Mouse (Mus musculus) adrenal gland, adult 2 months (tissue): ENCODE measurements around the gene Prr14l. TPM values are rescaled to one million over a fixed set of nuclear protein-coding genes. Genes with fewer than 3 reads are reported as not detected.
"Not testable (repeated sequence)": the region's sequence is repeated elsewhere in the genome, so short reads cannot be mapped to it uniquely, and the experiment has no call there.

Source experiments
- DNase-seq: peaks from one replicate; pipeline ENCODE4 v3.0.0; 2021
- long read RNA-seq: library from polyadenylated mRNA; stranded (forward); transcript quantifications from one replicate; pipeline ENCODE4 v2.0.0, GENCODE M21; 2021
- polyA plus RNA-seq: library from polyadenylated mRNA; depleted of rRNA; stranded (reverse); fragments of >200 nt; gene quantifications from 2 replicates; pipeline ENCODE4 v1.2.3, GENCODE M21; 2012; rRNA removed
- total RNA-seq, 2 experiments: library from RNA; stranded (reverse); gene quantifications; 2 replicates each; pipeline ENCODE4 v1.2.3; 2021

Prr14l gene
- total RNA-seq (10 to 100 TPM; 25.1 to 45.6 TPM), polyA plus RNA-seq (10.6 and 15.1 TPM in 2 replicates)
- long read RNA-seq, partial matches to known transcripts = 0 of 4 reads
- long read RNA-seq, other reads (novel, unspliced or antisense) = 4 of 4 reads

DNA sequence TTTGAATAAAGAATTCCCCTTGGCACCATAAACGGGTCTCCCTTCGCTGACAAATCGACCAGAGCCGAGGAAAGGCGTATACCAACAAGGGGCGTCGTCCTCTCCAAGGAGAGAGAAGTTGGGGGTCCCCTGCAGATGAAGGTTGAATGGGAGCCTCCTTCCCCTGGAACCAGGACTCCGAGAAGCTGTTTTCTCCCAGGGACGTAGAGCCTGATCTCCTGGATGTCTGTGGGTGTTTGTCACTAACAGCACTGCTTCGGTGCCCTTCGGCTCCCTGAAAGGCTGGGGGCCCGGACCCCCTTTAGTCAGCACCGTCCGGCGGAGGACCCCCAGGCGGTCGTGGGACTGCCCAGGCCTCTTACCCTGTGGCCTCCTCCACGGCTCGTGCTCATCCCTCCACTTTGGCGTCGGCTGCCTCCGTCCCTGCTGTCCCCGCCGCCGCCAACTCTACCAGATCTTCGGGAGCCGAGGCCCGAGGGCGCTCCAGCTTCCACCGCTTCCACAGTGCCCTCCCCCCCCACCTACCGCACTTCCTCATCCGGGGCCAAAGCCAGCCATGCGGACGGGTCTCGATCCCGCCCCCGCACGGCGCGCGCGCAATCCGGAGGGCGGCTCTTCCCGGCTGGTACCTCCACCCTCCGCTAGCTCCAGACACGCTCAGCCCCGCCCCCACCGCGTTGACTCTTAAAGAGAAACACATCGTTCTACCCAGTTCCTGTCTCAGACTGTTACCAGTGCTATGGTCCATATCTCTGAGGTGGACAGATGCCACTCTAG, at the start of gene Prr14l:
Gene Prr14l, minus strand, starts transcription at position 526 of the 777 bp plus-strand sequence.
- DNase-seq = peak; percentile 99

- DNase-seq = no peak
Measured at GRCm38 (mm10) chr5:32886739-32887138, 32.7 kb upstream of the Prr14l start.

GRCm38 (mm10) chr5:32872346-32872745, 18.3 kb upstream of the Prr14l start:
- no peak for DNase-seq

DNA sequence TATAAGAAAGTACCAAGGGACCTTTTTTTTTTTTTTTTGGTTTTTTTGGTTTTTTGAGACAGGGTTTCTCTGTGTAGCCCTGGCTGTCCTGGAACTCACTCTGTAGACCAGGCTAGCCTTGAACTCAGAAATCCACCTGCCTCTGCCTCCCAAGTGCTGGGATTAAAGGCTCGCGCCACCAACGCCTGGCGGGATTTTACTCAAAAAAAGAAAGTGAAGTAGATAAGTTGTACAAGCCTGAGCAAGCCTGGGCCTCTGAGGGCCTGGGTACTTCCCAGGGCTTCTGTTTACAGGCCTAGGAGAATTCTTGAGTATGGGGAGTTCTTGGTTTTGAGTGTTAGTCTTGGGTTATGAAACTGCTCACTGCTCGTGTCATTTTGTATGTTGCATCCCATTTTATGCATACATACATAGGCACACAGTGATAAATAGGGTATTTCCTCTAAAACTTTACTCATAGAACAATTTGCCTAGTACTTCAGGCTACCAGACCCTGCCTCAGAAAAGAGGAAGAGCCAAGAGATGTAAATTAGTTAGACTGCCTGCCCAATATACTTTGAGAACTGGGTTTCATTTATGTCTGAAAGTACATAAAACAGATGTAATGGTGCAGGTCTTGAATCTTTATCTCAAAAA, 15.5 kb upstream of the Prr14l start:
- DNase-seq = no peak

DNA sequence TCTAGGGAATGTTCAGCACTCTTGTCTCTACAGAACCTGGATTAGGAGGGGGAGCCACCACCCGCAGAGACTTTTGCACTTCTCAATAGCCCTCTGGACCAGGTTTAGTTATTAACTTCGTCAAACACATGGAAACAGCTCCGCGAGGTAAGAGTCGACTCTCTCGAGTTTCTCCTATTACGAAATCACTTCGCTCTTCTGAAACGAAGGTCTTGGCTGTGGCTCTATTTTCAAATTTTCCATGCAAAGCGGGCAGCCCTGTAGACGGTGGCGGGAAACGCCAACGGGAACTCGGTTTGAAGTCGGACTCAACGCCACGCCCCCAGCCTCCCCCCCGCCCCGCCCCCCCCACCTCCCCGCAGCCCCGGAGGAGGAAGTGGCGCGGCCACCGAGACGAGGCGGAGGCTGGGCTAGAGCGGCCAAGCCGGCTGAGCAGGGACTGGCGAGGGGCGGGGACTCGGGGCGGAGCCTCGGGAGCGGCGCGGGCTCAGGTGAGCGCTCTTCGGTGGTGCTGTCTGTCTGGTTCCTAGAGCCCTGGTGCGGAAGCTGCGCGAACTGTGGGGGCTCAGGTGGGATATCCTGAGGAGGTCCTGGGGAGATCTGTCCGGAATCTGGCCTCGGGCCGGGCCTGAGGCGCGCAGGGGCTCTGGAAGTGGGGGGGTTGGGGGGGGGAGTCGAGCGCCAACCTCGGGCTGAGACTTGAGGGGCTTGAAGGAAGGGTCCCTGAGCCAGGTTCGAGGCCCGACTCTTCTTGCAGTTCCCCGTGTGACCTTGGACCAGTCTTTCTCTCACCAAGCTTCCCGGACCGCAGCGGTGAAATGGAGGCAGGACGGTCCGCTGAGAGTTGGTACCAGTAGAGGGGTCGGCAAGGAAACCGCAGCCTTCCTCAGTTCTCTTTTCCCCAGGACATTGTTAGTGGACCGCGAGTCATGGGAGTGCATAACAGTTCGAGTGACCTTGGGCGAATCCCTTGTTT, 9.5 kb upstream of the Prr14l start, which contains the start of gene Depdc5:
Gene Depdc5, plus strand, starts transcription at position 449 of the 976 bp plus-strand sequence.
- DNase-seq = peak; percentile 97

DNA sequence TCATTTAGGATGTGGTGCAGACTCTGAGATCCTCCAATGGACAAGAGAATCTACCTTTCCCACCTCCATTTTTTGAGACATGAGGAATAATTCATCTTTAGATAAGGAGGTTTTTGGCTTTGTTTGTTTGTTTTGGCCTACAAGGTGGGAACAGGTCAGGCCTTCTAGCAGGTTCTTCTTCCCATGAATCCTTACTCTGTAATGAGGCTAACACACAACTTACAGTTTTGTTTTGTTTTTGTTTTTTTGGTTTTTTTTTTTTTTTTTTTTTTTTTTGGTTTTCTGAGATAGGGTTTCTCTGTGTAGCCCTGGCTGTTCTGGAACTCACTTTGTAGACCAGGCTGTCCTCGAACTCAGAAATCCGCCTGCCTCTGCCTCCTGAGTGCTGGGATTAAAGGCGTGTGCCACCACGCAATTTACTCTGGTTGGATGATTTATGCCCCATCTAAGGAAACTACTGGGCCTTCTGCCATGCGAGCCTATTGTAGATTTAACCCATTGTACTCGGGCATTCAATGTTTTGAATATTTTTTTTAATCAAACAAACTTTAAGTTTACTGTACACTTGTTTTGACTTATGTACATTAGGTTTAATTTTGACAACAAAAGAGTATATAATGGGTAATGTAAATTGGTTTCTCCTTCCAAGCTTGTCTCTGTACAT, 8.5 kb upstream of the Prr14l start:
- DNase-seq = peak; percentile 27

- DNase-seq = no peak
Measured at GRCm38 (mm10) chr5:32861082-32861481, 7.0 kb upstream of the Prr14l start.

DNA sequence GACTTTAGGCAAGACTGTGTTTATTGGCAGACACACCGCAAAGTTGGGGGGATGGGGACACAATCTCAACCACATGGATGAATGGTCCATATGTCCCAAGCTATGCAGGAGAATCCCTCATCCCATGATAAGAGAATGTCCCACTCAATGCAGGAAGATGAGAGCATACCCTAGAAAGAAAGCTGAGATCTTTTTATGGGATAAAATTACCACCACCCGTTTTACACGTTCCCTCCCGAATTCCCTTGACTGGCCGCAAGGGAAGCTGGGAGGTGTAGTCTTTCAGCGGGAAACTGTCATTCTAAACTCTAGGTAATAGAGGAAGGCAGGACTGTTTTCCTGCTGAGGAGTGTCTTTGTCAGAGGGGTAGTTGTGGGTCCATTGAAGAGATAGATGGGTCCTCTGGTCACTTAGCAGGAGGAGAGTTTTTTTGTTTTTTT, 3.7 kb upstream of the Prr14l start:
- DNase-seq = peak; percentile 64

- DNase-seq = not testable (repeated sequence)
Measured at GRCm38 (mm10) chr5:32855274-32855673, 1.2 kb upstream of the Prr14l start.

DNA sequence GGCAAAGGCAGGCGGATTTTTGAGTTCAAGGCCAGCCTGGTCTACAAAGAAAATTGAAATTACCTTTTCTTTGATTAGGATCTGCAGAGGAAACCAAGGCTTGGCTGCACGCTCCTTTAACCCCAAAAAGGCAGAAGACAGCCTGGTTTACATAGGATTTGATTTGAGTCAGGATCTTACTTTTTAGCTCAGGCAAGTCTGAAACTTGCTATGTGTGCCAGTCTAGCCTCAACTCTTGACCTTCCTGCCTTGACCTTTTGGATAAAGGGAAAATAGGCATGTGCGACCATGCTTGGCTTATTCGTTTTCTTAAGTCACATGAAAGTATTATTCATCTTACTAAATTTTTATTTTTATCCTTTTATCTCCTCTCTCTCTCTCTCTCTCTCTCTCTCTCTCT, 762 bp upstream of the Prr14l start:
- no peak for DNase-seq

DNA sequence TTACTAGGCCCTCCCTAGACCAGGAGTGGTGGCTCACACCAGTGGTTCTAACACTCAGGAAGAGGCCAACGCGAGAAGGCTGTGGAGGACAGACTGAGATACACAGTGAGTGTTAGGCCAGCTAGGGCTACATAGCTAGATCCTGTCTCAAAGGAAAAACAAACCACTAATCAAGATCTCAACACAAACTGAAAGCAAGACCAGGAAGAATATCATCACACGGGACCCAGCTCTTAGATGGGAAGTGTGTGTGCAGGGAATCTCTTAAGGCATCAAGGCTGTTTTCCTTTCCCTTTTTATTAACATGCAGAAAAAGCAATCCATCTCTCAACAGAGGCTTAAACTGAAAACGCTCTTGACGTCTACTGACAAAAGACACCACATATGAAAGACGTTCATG, 2.0 kb downstream of the Prr14l start:
- no peak for DNase-seq

DNA sequence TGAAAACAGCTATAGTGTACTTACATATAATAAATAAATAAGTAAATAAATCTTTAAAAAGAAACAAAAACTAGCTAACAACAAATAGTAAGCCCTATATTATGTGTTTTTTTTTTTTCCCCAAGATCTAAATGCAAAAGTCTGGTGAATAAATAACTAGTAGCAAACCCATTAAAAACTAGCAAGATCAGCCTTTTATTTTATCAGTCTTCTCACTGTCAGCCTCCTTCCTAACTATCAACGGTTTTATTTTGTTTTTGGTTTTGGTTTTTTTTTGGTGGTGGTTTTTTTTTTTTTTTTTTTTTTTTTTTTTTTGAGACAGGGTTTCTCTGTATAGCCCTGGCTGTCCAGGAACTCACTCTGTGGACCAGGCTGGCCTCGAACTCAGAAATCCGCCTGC, 4.5 kb downstream of the Prr14l start:
- not testable (repeated sequence) for DNase-seq

GRCm38 (mm10) chr5:32849178-32849577, 4.9 kb downstream of the Prr14l start:
- no peak for DNase-seq

DNA sequence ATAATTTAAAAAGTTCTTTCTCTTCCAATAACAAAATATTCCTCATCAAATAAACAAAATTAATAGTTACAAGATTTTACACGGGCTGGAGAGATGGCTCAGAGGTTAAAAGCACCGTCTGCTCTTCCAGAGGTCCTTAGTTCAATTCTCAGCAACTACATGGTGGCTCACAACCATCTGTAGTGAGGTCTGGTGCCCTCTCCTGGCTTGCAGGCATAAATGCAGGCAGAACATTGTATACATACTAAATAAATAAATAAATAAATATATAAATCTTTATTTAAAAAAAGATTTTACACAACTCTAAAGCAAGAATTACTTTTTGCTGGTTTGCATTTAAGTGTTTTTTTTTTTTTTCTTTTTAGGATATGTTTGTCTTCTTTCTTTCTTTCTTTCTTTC, 14.0 kb downstream of the Prr14l start:
- DNase-seq = no peak

DNA sequence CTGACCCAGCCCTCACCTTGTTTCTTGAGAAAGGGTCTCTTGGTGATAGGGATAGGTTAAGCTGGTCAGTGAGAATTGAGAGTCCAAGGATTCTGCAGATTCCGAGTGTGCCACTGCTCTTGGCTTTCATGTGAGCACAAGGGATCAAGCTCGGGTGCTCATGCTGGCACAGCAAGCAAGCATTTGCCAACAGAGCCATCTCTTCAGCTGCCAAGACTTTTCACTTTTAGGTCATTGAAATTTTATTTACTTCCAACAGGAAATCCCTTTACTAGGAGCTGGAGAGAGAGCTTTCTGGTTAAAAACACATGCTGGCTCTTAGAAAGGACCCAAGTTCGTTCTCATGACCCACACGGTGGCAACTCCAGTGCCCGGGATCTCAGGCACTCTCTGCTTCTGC, 17.1 kb downstream of the Prr14l start:
- no peak for DNase-seq

GRCm38 (mm10) chr5:32834497-32834896, 19.6 kb downstream of the Prr14l start:
- DNase-seq = peak; percentile 67

DNA sequence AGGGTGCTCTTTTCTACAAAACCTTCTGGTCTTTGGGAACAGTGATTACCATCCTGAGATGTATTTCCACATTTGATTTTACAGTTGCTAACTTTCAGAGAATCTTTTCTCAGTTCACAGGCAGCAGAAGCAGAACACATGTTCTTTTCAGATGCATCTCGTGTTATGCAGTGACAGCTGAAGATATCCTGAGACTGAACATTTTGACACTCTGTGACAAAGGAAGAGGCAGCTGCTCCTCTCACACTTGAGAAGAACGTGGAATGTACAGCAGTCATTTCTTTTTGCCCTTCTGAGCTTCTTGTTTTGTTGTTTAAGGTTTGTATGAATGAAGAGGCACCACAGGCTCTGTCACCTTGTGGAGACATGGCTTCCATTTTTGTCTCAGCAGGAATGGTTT, 24.0 kb downstream of the Prr14l start:
- DNase-seq = no peak

DNA sequence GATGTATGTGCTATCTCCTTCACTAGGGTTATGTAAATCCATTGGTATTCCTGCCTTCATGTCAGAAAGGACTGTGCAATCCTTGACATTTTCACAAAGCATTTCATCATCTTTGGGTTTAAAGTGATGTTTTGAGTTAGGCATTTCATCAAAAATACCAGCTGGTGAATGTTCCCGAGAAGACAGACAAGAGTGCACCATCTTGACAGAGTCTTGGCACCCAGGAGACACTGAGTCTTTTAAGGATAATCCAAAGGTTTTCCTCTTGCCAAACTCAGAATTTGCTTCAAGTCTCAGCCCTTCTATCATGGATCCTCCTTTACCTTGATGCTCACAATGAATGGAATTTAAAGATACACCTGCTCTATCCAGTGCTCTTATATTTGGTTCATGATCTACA, 25.3 kb downstream of the Prr14l start:
- not testable (repeated sequence) for DNase-seq

DNA sequence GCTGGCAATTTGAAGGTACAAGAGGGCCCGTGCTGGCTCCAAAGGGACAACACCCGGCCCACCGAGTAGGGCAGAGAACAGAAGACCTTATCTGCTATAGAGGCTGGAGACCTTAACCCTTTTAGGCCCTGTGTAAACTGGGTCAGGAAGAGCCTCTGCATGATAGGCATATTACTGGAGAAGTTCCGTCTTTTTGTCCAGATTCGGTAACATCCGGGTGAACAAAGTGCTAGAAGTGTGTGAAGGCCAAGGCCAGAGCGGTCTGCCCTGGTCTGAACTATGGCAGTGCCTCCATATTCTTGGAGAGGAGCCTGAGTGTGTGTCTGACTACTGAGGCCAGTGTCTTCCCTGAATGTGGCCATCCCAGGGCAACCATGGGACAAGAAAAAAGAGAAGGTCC, 27.0 kb downstream of the Prr14l start, which contains the start of gene Gm20671:
Gene Gm20671, minus strand, starts transcription at position 101 of the 400 bp plus-strand sequence.
- peak; percentile 45 for DNase-seq

DNA sequence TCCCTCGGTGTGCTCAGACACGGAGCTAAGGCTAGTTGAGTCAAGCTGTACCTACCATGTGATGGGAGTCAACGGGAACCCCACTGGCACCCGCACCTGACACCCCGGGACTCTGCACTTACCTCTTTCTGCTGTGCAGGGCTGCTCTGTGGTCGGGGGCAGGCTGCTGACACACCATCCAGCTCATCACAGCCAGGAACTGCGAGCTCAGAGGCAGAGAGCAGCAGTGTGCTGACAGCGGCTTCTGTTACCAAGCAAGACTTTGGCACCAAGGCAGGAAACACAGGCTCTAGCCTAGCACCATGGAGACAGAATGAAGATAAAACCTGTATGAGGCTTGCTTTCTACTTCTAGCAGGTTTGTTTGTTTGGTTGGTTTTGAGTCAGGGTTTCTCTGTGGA, 33.6 kb downstream of the Prr14l start:
- no peak for DNase-seq

GRCm38 (mm10) chr5:32815396-32815795, 38.7 kb downstream of the Prr14l start:
- no peak for DNase-seq
